30 mouse cellular contexts compared by ENCODE assay signal in genomic region chr19:57428641-57429040, GRCm38 (mm10).
"Had no signal": no experiment of that assay in that cellular context is flagged by ENCODE, and none has a peak within 500 bp of the region (broad histone marks: within the 10 kb centered on the region; RNA-seq: fewer than 3 reads in every experiment).

No protein-coding gene starts in this region.

- DNase-seq: left cerebral cortex, postnatal 4 days; liver; liver, embryonic 13.5 days; liver, postnatal 0 days; lung, adult 18-20 months; lung, adult 2 months; lung, embryonic 14.5 days; lung, postnatal 10 days; lung, postnatal 14 days; lung, postnatal 36 days; lung, postnatal 4 days had no signal

- ATAC-seq: liver, embryonic 12.5 days; liver, postnatal 0 days; midbrain, embryonic 13.5 days; midbrain, embryonic 15.5 days; midbrain, embryonic 16.5 days had no signal

- H3K27ac ChIP-seq: limb, embryonic 10.5 days; limb, embryonic 13.5 days; limb, embryonic 15.5 days; liver, embryonic 12.5 days; liver, embryonic 13.5 days; liver, embryonic 14.5 days; liver, embryonic 15.5 days; lung, embryonic 15.5 days; macrophage; midbrain, embryonic 10.5 days; midbrain, embryonic 12.5 days; midbrain, embryonic 13.5 days; midbrain, embryonic 15.5 days; neural tube, embryonic 12.5 days; neural tube, embryonic 13.5 days had no signal

- H3K36me3 ChIP-seq: limb, embryonic 10.5 days; limb, embryonic 12.5 days; limb, embryonic 13.5 days; limb, embryonic 15.5 days; liver, embryonic 12.5 days; liver, embryonic 13.5 days; liver, embryonic 15.5 days; lung, embryonic 15.5 days; midbrain, embryonic 10.5 days; midbrain, embryonic 12.5 days; midbrain, embryonic 13.5 days; midbrain, embryonic 15.5 days; neural tube, embryonic 12.5 days; neural tube, embryonic 13.5 days had no signal

- H3K4me3 ChIP-seq: limb, embryonic 10.5 days; limb, embryonic 12.5 days; limb, embryonic 13.5 days; limb, embryonic 15.5 days; liver, embryonic 12.5 days; liver, embryonic 13.5 days; liver, embryonic 15.5 days; lung, embryonic 15.5 days; megakaryocyte, embryonic 14.5 days; midbrain, embryonic 10.5 days; midbrain, embryonic 12.5 days; midbrain, embryonic 13.5 days; midbrain, embryonic 15.5 days; myocyte; neural tube, embryonic 12.5 days; neural tube, embryonic 13.5 days had no signal

- H3K4me1 ChIP-seq: limb, embryonic 12.5 days; limb, embryonic 13.5 days; limb, embryonic 15.5 days; liver, embryonic 12.5 days; liver, embryonic 13.5 days; liver, embryonic 15.5 days; lung, embryonic 15.5 days; megakaryocyte, embryonic 14.5 days; midbrain, embryonic 10.5 days; midbrain, embryonic 12.5 days; neural tube, embryonic 12.5 days had no signal

- H3K27me3 ChIP-seq: limb, embryonic 12.5 days; limb, embryonic 13.5 days; limb, embryonic 15.5 days; liver, embryonic 13.5 days; liver, embryonic 15.5 days; lung, embryonic 15.5 days; midbrain, embryonic 12.5 days; midbrain, embryonic 13.5 days; midbrain, embryonic 15.5 days; neural tube, embryonic 12.5 days; neural tube, embryonic 13.5 days had no signal

- H3K9ac ChIP-seq: limb, embryonic 12.5 days; limb, embryonic 13.5 days; limb, embryonic 15.5 days; liver, embryonic 12.5 days; liver, embryonic 13.5 days; liver, embryonic 14.5 days; liver, embryonic 15.5 days; liver, postnatal 0 days; lung, embryonic 14.5 days; lung, embryonic 15.5 days; midbrain, embryonic 12.5 days; midbrain, embryonic 13.5 days; midbrain, embryonic 15.5 days; neural tube, embryonic 12.5 days; neural tube, embryonic 13.5 days had no signal

- H3K9me3 ChIP-seq: limb, embryonic 10.5 days; limb, embryonic 12.5 days; limb, embryonic 13.5 days; limb, embryonic 15.5 days; liver, embryonic 12.5 days; liver, embryonic 13.5 days; liver, embryonic 15.5 days; lung, embryonic 15.5 days; midbrain, embryonic 10.5 days; midbrain, embryonic 12.5 days; midbrain, embryonic 13.5 days; midbrain, embryonic 15.5 days; neural tube, embryonic 12.5 days; neural tube, embryonic 13.5 days had no signal

- H3K4me2 ChIP-seq: limb, embryonic 12.5 days; limb, embryonic 13.5 days; limb, embryonic 15.5 days; liver, embryonic 11.5 days; liver, embryonic 12.5 days; liver, embryonic 13.5 days; liver, embryonic 15.5 days; lung, embryonic 14.5 days; lung, embryonic 15.5 days; midbrain, embryonic 12.5 days; midbrain, embryonic 13.5 days; midbrain, embryonic 15.5 days; neural tube, embryonic 12.5 days; neural tube, embryonic 13.5 days had no signal
